Mouse (Mus musculus) c-Kit-positive CD71-positive TER-119-positive erythroid progenitor cells, embryonic 14.5 days (primary cell): ENCODE data around the gene Serpinb5.
"Not testable (repeated sequence)": the region's sequence is repeated elsewhere in the genome, so short reads cannot be mapped to it uniquely, and the experiment has no call there.

Experiments
- DNase-seq: peaks from one replicate; pipeline ENCODE4 v3.0.0-alpha.2; 2013; ENCODE audit warnings: low spot score

Serpinb5 gene

DNA sequence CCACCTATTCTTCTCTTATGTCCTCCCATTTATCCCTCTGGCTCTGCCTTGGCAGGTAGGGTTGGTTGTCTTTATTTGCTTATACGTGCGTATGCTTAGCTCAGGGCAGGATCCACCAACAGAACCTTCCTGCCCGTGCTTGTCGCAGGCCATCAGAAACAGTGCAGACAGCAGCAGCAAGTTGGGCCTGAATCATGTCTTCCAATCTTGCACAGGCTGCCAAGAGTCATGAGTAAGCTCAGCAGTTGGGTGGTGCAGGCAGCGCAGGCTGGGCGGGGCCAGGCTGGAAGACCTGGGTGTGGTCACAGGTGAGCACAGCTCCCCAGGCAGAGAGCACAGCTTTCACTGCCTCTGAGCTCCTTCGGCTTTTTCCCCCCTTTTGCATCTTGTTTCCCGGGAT, at the start of gene Serpinb5:
Serpinb5 (plus strand) TSS at position 327 of the 400 bp plus-strand sequence.
- no peak for DNase-seq

- no peak for DNase-seq
Measured at GRCm38 (mm10) chr1:106814864-106815263, 46.1 kb upstream of the Serpinb5 start.

DNA sequence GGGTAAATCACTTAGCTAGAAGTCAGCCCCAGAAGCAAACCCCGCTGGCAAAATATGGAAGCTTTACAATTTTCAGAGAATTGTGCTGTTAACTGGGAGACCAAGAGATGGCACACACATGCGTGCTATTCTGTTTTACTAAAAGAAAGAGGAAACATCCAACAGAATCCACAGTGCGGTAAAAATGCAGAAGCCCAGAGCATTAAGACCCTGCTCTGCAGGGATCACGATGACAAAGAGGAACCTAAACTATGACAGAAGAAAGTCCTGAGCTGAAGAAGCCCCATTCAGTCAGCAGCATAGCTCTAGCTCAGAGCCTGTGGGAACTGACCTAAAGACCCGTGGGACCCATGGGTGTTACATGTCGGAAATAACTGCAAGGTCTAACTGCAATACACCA, 45.7 kb upstream of the Serpinb5 start:
- no peak for DNase-seq

GRCm38 (mm10) chr1:106816766-106817165, 44.2 kb upstream of the Serpinb5 start:
- no peak for DNase-seq

DNA sequence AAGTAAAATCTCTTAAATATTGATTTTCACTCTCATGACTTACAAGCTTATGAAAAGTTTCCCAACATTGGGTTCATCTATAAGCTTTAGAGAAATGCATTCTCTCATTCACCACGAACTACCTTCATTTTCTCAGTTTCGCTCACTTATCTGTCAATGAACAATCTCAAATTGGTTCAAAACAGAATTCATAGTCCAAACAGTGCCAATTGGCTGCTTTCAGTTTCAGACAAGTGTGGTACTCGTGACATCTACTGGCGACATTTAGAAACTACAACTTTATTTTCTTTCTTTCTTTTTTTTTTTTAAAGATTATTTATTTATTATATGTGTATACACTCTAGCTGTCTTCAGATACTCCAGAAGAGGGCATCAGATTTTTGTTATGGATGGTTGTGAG, 42.6 kb upstream of the Serpinb5 start:
- DNase-seq, result no peak

- DNase-seq, result no peak
Measured at GRCm38 (mm10) chr1:106822297-106822696, 38.7 kb upstream of the Serpinb5 start.

- DNase-seq, result no peak
Measured at GRCm38 (mm10) chr1:106828784-106829183, 32.2 kb upstream of the Serpinb5 start.

DNA sequence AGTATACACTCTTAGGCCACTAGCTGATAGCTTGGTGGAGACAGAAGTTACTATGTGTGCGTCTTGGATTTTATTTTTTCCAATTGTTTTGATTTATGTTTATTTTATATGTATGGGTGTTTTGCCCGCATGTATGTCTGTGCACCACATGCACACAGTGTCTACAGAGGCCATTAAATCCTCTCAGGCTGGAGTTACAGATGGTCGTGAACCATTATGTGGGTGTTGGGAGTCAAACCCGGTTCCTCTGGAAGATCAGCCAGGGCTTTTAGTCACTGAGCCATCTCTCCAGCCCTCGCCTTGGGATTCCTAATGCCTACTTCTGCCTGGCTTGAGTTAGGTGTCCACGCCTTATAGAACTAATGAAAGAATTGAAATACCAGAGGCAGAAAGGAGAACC, 4.6 kb downstream of the Serpinb5 start:
- DNase-seq, result no peak

DNA sequence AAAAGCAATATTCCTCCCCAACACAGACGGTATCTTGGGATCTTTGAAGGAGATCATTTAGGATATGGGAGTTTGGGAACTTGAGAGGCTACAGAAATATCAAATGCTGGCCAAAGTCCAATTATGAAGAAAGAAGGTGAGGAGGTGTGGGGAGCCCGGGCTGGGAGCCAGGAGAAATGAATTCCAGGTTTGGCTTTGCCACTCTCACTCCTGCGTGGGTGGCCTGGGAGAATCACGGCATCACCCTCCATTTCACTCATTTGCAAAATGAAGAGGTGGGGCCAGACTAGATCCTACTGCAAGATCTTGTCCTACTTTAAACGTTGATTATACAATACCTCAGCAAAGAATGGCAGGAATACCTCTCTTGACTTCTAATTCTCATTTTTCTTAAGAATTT, 5.1 kb downstream of the Serpinb5 start:
- no peak for DNase-seq

- DNase-seq, result no peak
Measured at GRCm38 (mm10) chr1:106866768-106867167, 5.8 kb downstream of the Serpinb5 start.

DNA sequence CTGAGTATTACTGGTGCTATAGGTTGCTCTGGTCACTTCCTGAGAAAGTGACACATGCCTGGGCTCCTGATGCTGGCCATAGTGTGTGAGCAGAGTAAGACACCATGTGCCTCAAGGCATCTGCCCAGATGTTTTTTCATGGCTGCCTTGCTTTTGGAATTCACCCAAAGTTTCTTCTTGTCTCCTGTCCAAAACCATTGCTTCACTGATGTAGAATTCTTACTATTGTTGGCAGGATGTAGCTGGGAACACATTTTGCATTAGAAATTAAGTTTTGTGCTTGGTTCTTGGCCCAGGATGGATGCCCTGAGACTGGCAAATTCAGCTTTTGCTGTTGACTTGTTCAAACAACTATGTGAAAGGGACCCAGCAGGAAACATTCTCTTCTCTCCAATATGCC, 9.0 kb downstream of the Serpinb5 start:
- no peak for DNase-seq

DNA sequence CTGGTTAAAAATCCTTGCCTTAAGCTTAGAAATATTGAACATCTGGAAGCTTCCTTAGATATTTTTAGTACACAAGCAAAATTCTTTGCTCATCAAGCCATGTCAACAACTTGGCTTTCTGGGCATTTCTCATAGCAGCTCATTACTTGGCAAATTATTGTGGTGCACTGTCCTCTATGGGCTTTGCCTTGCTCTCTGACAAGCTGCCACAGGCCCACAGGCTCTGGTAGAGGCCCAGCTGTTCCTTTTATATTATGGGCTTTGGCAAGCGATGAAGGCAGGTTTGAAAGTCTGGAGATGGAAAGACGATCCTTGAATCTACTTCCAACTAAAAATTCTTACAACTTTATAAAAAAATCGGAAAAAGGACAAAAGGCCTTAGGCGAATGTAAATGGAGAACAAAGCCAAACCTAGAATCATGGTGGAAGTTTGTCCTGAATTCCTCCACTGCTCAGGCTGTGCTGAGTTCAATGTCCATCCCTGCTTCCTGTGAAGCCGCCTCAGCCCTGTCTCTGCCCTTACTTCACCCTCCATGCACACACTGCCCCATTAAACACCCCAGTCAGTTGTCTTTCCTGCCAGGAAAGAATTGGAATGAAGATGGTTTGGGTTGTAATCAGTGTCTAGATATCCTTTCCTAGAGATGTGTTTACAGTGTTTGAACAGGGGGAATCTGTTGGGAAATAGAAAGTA, 14.4 kb downstream of the Serpinb5 start:
- DNase-seq, result no peak

GRCm38 (mm10) chr1:106876147-106876546, 15.2 kb downstream of the Serpinb5 start:
- DNase-seq, result no peak

GRCm38 (mm10) chr1:106882723-106883122, 21.8 kb downstream of the Serpinb5 start:
- no peak for DNase-seq

- no peak for DNase-seq
Measured at GRCm38 (mm10) chr1:106883369-106883768, 22.4 kb downstream of the Serpinb5 start.

DNA sequence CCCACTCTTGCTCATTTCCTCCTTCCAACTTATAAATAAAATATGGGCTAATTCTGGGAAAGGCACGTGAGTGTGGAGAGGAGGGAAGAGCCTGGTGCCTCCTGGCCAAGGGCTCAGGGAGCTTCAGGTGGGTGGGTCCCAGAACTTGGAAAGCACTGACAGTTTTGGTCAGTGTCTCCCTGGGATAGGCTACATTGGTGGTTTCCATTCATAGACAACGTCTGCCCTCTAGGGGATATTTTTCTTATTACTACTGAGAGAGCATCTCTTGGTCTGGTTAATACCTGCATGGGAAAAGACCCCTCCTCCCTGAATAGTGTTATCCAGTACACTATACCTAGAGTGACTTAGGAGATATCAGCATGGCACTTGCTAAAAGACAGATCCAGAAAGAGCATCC, 22.8 kb downstream of the Serpinb5 start:
- no peak for DNase-seq

- DNase-seq, result not testable (repeated sequence)
Measured at GRCm38 (mm10) chr1:106895142-106895541, 34.2 kb downstream of the Serpinb5 start.

- peak; percentile 10 for DNase-seq
Measured at GRCm38 (mm10) chr1:106901406-106901805, 40.4 kb downstream of the Serpinb5 start.

GRCm38 (mm10) chr1:106931954-106932353, 71.0 kb downstream of the Serpinb5 start:
- no peak for DNase-seq
